8 mouse cellular contexts compared by ENCODE assay signal in genomic region chr6:24514552-24515284, GRCm38 (mm10). TPM values are rescaled to one million over a fixed set of nuclear protein-coding genes. Genes with fewer than 3 reads are reported as not detected.
DNase-seq lines count a peak whose midpoint lies in the region; ATAC-seq and TF ChIP-seq lines count a peak whose summit lies in the region.

Gene Iqub, minus strand, starts transcription at chr6:24515067.

- no peak within 1 kb of the TSS for H3K27ac ChIP-seq in forebrain, embryonic 11.5 days (ENCODE audit: low read depth, low read length)
- peak within 1 kb of the TSS; percentile 58 for H3K27ac ChIP-seq in heart, embryonic 15.5 days
- H3K27ac ChIP-seq in kidney, postnatal 0 days, result no peak within 1 kb of the TSS
- no peak within 1 kb of the TSS for H3K27ac ChIP-seq in limb, embryonic 13.5 days
- H3K27ac ChIP-seq in midbrain, embryonic 15.5 days, result no peak within 1 kb of the TSS
- H3K27ac ChIP-seq in stomach, embryonic 16.5 days (ENCODE audit: low read length), result no peak within 1 kb of the TSS

- no peak for TF ChIP-seq CTCF in kidney, postnatal 0 days (IDR thresholded peaks at IDR 0.05; ENCODE audit: low read depth)

- H3K4me2 ChIP-seq in forebrain, embryonic 11.5 days (ENCODE audit: low read depth, low read length, severe bottlenecking), result peak within 1 kb of the TSS; percentile 26; the same call in 1 of the 2 replicates
- H3K4me2 ChIP-seq in heart, embryonic 15.5 days, result peak within 1 kb of the TSS; percentile 46
- H3K4me2 ChIP-seq in kidney, postnatal 0 days (ENCODE audit: low read length), result 0 out of 2 replicates have a peak within 1 kb of the TSS, but pooled peaks have one; percentile 15
- peak within 1 kb of the TSS; percentile 17 for H3K4me2 ChIP-seq in limb, embryonic 13.5 days (replicated peaks)
- H3K4me2 ChIP-seq in midbrain, embryonic 15.5 days, result peak within 1 kb of the TSS; percentile 39
- peak within 1 kb of the TSS; percentile 19; the same call in 1 of the 2 replicates for H3K4me2 ChIP-seq in stomach, embryonic 16.5 days (ENCODE audit: low read depth, low read length)

- H3K36me3 ChIP-seq in forebrain, embryonic 11.5 days (ENCODE audit: control insufficient read depth, insufficient read depth, low read length), result no peaks in the 10 kb centered on the region
- H3K36me3 ChIP-seq in heart, embryonic 15.5 days, result peaks cover 14% of the 10 kb centered on the region
- H3K36me3 ChIP-seq in kidney, postnatal 0 days (ENCODE audit: insufficient read depth, low read length), result peaks cover 3% of the 10 kb centered on the region
- peaks cover 13% of the 10 kb centered on the region for H3K36me3 ChIP-seq in limb, embryonic 13.5 days
- peaks cover 8% of the 10 kb centered on the region; the same call in 1 of the 2 replicates for H3K36me3 ChIP-seq in midbrain, embryonic 15.5 days (replicated peaks)
- no peaks in the 10 kb centered on the region; the same call in 1 of the 2 replicates for H3K36me3 ChIP-seq in stomach, embryonic 16.5 days (ENCODE audit: control insufficient read depth, insufficient read depth, low read length)

- no peaks in the 10 kb centered on the region; the same call in 1 of the 2 replicates for H3K4me1 ChIP-seq in forebrain, embryonic 11.5 days (replicated peaks; ENCODE audit: control insufficient read depth, insufficient read depth, low read length)
- peaks cover 7% of the 10 kb centered on the region for H3K4me1 ChIP-seq in heart, embryonic 15.5 days (replicated peaks)
- 0 out of 2 replicates have a peak, but pooled peaks cover 4% of the 10 kb centered on the region for H3K4me1 ChIP-seq in kidney, postnatal 0 days (replicated peaks; ENCODE audit: insufficient read depth, low read length)
- peaks cover 5% of the 10 kb centered on the region; the same call in 1 of the 2 replicates for H3K4me1 ChIP-seq in limb, embryonic 13.5 days
- peaks cover 10% of the 10 kb centered on the region for H3K4me1 ChIP-seq in midbrain, embryonic 15.5 days
- H3K4me1 ChIP-seq in stomach, embryonic 16.5 days (ENCODE audit: control insufficient read depth, insufficient read depth, low read length), result peaks cover 6% of the 10 kb centered on the region

- peak; percentile 5 to 8 for DNase-seq in spleen, postnatal 36 days (ENCODE audit: low spot score in 2 of 2)
- DNase-seq in spleen, adult 18-20 months, result no peak
- peak; percentile 78 for DNase-seq in forebrain, embryonic 11.5 days (ENCODE audit: low spot score)
- peak; percentile 78 for DNase-seq in kidney, postnatal 0 days (ENCODE audit: low spot score)

- no peaks in the 10 kb centered on the region for H3K9me3 ChIP-seq in forebrain, embryonic 11.5 days (ENCODE audit: control insufficient read depth, low read length)
- no peaks in the 10 kb centered on the region for H3K9me3 ChIP-seq in heart, embryonic 15.5 days (replicated peaks)
- H3K9me3 ChIP-seq in kidney, postnatal 0 days (replicated peaks; ENCODE audit: low read length), result no peaks in the 10 kb centered on the region
- no peaks in the 10 kb centered on the region for H3K9me3 ChIP-seq in limb, embryonic 13.5 days
- no peaks in the 10 kb centered on the region for H3K9me3 ChIP-seq in midbrain, embryonic 15.5 days
- no peaks in the 10 kb centered on the region for H3K9me3 ChIP-seq in stomach, embryonic 16.5 days (replicated peaks; ENCODE audit: control insufficient read depth, low read length)

- H3K4me3 ChIP-seq in forebrain, embryonic 11.5 days (ENCODE audit: low read depth, low read length), result no peak within 1 kb of the TSS
- 0 out of 2 replicates have a peak within 1 kb of the TSS, but pooled peaks have one; percentile 8 for H3K4me3 ChIP-seq in heart, embryonic 15.5 days
- no peak within 1 kb of the TSS for H3K4me3 ChIP-seq in kidney, postnatal 0 days (replicated peaks; ENCODE audit: low read depth, low read length)
- no peak within 1 kb of the TSS for H3K4me3 ChIP-seq in limb, embryonic 13.5 days
- H3K4me3 ChIP-seq in midbrain, embryonic 15.5 days, result no peak within 1 kb of the TSS
- no peak within 1 kb of the TSS for H3K4me3 ChIP-seq in stomach, embryonic 16.5 days (replicated peaks; ENCODE audit: low read length)

- peak; percentile 86 for ATAC-seq in forebrain, embryonic 11.5 days (replicated peaks; ENCODE audit: low FRiP score)
- ATAC-seq in heart, embryonic 15.5 days (replicated peaks; ENCODE audit: insufficient number of reproducible peaks, insufficient read depth, low FRiP score, low read depth), result no peak; the same call in 1 of the 2 replicates
- peak; percentile 78 for ATAC-seq in kidney, postnatal 0 days (replicated peaks; ENCODE audit: low FRiP score, low read depth)
- ATAC-seq in limb, embryonic 13.5 days (ENCODE audit: low FRiP score, low read depth), result peak; percentile 64
- ATAC-seq in midbrain, embryonic 15.5 days (replicated peaks), result peak; percentile 93
- ATAC-seq in stomach, embryonic 16.5 days (ENCODE audit: insufficient read depth, low FRiP score), result peak; percentile 86

- 0 out of 2 replicates have a peak within 1 kb of the TSS, but pooled peaks have one; percentile 6 for H3K9ac ChIP-seq in forebrain, embryonic 11.5 days (ENCODE audit: low read length)
- H3K9ac ChIP-seq in heart, embryonic 15.5 days, result no peak within 1 kb of the TSS
- H3K9ac ChIP-seq in kidney, postnatal 0 days (ENCODE audit: low read depth, low read length), result no peak within 1 kb of the TSS
- peak within 1 kb of the TSS; percentile 20 for H3K9ac ChIP-seq in limb, embryonic 13.5 days
- H3K9ac ChIP-seq in midbrain, embryonic 15.5 days, result peak within 1 kb of the TSS; percentile 26; the same call in 1 of the 2 replicates
- H3K9ac ChIP-seq in stomach, embryonic 16.5 days (ENCODE audit: low read length), result no peak within 1 kb of the TSS; the same call in 1 of the 2 replicates

- H3K27me3 ChIP-seq in forebrain, embryonic 11.5 days (ENCODE audit: control insufficient read depth, insufficient read depth, low read length), result no peaks in the 10 kb centered on the region
- H3K27me3 ChIP-seq in heart, embryonic 15.5 days, result no peaks in the 10 kb centered on the region
- H3K27me3 ChIP-seq in kidney, postnatal 0 days (ENCODE audit: insufficient read depth, low read length), result no peaks in the 10 kb centered on the region
- H3K27me3 ChIP-seq in limb, embryonic 13.5 days, result no peaks in the 10 kb centered on the region
- H3K27me3 ChIP-seq in midbrain, embryonic 15.5 days (replicated peaks), result no peaks in the 10 kb centered on the region
- no peaks in the 10 kb centered on the region for H3K27me3 ChIP-seq in stomach, embryonic 16.5 days (ENCODE audit: control insufficient read depth, insufficient read depth, low read length)

- WGBS in forebrain, embryonic 11.5 days, result 25% methylated on average over 13 of the region's 13 CpGs
- WGBS in heart, embryonic 15.5 days, result 17% methylated on average over 13 of the region's 13 CpGs
- 22% methylated on average over 13 of the region's 13 CpGs for WGBS in kidney, postnatal 0 days
- WGBS in limb, embryonic 13.5 days, result 26% methylated on average over 13 of the region's 13 CpGs
- WGBS in midbrain, embryonic 15.5 days, result 18% methylated on average over 13 of the region's 13 CpGs
- WGBS in stomach, embryonic 16.5 days, result 19% methylated on average over 13 of the region's 13 CpGs

RNA-seq across cellular contexts. Expression of gene Iqub, which starts in this region (rescaled TPM):
- polyA plus RNA-seq in forebrain, embryonic 11.5 days (2014; fragmentation: Nextera tagmentation; extraction: Ambion mirVana), result 0.47 and 0.55 TPM in 2 replicates
- polyA plus RNA-seq in heart, embryonic 15.5 days (2015; fragmentation: Nextera tagmentation; extraction: Ambion mirVana), result 0.28 and 0.29 TPM in 2 replicates
- polyA plus RNA-seq in kidney, postnatal 0 days (2015; fragmentation: Nextera tagmentation; extraction: Ambion mirVana), result 0.03 and 0.06 TPM in 2 replicates
- polyA plus RNA-seq in limb, embryonic 13.5 days (2015; fragmentation: Nextera tagmentation; extraction: Ambion mirVana), result 0.04 and 0.06 TPM in 2 replicates
- 1.5 and 2.0 TPM in 2 replicates for polyA plus RNA-seq in midbrain, embryonic 15.5 days (2015; fragmentation: Nextera tagmentation; extraction: Ambion mirVana)
- polyA plus RNA-seq in stomach, embryonic 16.5 days (2015; fragmentation: Nextera tagmentation; extraction: Ambion mirVana), result 0.06 TPM in 1 of 2 replicates, not detected in the other

Comparison
In these comparisons a context has a peak if more than half of its experiments do, and no peak if none do; other contexts are left out.
1. DNase-seq: peak in spleen, postnatal 36 days (2 of 2); none in spleen, adult 18-20 months (0 of 2).
2. Peak in DNase-seq, ATAC-seq, H3K9ac ChIP-seq and H3K4me2 ChIP-seq in forebrain, embryonic 11.5 days; RNA of the gene not detected or under 1 TPM.
3. Peak in DNase-seq, ATAC-seq and H3K4me2 ChIP-seq in kidney, postnatal 0 days; RNA of the gene not detected or under 1 TPM.
4. Peak in ATAC-seq, H3K9ac ChIP-seq and H3K4me2 ChIP-seq in limb, embryonic 13.5 days; RNA of the gene not detected or under 1 TPM.
5. Peak in ATAC-seq and H3K4me2 ChIP-seq in stomach, embryonic 16.5 days; RNA of the gene not detected or under 1 TPM.
6. Peak in every context shown above with its lines, with median percentiles within 50 percentile points of each other: H3K4me2 ChIP-seq.